Mouse (Mus musculus) erythroblast, adult 5-6 weeks (primary cell): ENCODE measurements around the gene Phldb2. TPM values are rescaled to one million over a fixed set of nuclear protein-coding genes. Genes with fewer than 3 reads are reported as not detected.

Source experiments
- ATAC-seq: replicated peaks from 2 replicates; pipeline ENCODE4 v1.8.0; 2016; ENCODE audit warnings: moderate number of reproducible peaks, mild to moderate bottlenecking, moderate TSS enrichment, inconsistent platforms; ENCODE audit not compliant: poor library complexity, low FRiP score, severe bottlenecking
- total RNA-seq, 2 experiments: library from RNA; stranded (forward) in 1 of 2; stranded (reverse) in 1 of 2; fragments of 150-400 nt in 1 of 2; fragments of 200-764, 138-1000 nt in 1 of 2; gene quantifications; 2 replicates each; pipeline versions ENCODE4 v1.2.3 to v1.2.4; 2015 to 2017; ENCODE audit warnings: low replicate concordance in 2 of 2

Gene Phldb2
- 1.3 TPM in 1 of 2 replicates, not detected in the other for total RNA-seq (2015; ENCODE audit: low replicate concordance)
- total RNA-seq (2017; ENCODE audit: low replicate concordance): 0.26 TPM in 1 of 2 replicates, not detected in the other

- no peak for ATAC-seq
These were observed at the start of gene Phldb2 for GRCm38 (mm10) chr16:45953394-45953793. Gene Phldb2, minus strand, starts transcription at chr16:45953598.

DNA sequence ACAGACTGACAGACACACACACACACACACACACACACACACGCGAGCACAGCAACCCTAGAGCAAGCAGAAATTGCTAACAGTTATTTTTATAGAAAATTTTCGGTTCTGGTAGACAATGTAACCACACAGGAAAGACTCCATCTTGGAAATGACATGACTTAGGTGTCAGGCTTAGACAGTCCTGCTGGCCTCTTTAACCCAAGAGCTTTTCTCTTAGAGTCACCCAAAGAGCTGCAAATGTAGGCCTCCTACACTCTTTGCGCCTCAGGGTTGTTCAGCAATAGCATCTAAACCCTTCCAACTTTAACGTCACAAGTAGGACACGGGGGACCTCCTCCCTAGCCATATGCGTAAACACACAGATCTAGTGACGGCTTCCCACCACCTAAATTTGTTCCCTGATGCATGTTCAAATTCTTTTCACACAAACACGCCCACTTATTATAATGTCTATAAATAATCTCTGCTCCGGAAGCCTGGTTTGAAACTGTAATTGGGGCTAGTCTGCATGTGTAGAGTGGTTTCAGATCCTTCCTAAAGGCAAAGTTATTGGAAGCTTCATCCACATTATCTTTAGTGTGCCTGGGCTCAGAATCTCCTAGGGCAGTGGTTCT, 48.3 kb upstream of the Phldb2 start:
- ATAC-seq: no peak

GRCm38 (mm10) chr16:46000976-46001375, 47.6 kb upstream of the Phldb2 start:
- ATAC-seq: no peak

DNA sequence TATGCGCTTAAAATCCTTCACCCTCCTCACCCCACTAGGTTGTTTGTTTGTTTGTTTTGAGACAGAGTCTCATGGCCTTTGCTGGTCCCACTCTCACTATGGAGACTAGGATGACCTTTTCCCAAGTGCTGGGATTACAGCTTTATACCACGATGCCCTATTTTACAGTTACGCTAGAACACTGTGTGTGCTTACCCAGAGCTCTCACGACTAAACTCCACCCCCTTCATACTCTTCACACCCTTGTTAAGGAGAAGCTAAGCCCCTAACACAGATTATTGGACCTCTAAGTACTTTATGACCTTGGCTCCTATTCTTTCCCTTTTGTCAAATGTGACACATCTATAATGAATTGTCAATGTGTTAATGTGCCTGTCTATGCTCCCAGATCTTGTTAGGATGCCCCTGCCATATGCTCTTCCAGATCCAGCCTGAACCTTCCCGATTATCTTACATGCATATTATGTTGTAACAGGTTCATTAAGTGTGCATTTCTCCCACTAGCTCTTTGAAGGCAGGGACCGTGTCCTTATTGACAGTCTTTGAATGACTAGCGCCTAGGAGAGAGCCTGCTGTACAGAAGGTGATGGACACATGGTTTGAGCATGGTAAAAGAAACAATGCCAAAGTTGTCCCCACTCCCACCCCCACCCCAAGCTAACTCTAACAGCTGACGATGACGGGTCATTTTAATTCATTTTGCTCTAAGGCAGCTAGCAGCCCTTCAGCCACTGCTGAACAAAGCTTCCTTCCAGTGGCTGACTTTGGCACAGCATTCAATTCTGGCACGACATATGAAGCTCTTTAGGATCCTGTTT, 46.2 kb upstream of the Phldb2 start:
- ATAC-seq: no peak

DNA sequence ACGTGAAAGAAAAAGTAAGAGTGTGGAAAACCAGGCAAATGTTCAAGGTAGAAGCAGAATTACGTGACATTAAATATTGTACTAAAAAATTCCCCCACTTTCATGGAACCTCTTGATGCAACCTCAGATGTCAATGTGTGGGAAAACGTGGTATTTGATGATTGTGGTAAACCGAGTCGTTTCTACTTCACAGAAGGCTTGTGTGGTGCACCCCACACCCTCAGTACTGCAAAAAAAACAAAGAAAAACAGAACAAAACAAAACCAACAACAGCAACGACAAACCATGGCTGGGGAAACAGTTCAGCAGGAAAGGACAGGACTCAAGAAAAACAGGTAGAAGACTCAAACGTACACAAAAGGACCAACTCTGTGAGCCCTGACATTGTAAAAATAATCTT, 44.8 kb upstream of the Phldb2 start:
- ATAC-seq: no peak

DNA sequence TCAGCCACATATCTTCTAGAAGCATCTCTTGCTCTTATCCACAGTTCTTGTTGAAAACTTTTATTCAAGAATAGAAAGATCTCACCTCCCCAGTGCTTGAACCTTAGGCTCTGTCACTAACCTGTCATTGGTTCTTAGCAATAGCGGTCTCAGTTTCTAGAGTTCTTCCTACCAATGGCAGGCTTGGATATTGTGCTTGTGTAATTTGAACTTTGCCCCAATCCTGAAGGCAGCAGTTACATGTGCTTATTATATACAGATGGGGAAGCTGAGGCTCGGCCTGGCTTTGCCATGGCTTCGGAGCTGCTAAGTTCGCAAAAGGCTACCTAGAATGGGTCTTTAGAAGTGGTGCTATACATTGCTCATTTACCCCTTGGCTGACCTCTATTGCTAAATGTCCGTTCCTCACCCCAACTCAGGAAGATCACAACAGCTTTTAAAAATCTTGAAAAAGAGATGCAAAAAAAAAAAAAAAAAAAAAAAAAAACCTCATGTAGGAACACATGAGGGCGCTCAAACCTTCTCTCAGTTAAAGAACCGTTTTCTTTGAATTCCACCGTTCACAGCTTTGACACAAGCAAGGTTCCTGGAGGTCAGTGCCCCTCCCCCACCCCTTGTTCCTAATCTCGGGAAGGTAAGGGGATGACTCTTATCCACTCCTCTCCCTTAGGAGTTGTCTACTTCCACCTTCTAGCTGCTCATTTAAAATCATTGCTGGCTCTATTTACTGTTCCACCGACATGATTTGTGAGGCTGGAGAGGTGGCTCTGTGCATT, 37.7 kb upstream of the Phldb2 start:
- no peak for ATAC-seq

- ATAC-seq: no peak
These were observed 32.8 kb upstream of the Phldb2 start for GRCm38 (mm10) chr16:45986236-45986635.

- no peak for ATAC-seq
These were observed 31.5 kb upstream of the Phldb2 start for GRCm38 (mm10) chr16:45984610-45985606.

DNA sequence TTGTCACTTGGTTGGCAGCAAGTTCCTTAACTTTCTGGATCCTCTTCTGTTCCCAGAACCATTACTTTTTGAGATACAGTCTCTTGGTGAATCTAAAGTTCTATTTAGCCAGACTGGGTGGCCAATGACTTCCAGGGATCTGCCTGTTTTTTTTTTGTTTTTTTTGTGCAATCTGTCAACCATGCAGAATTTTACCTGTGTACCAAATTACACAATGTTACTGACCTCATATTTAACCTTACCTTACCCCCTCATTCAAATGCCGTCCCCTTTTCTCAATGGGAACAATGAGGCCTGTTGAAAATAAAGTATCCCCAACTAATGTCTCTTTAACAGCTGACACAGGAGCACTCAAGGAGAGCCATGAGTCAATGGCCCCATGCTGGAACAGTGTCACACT, 22.9 kb upstream of the Phldb2 start:
- no peak for ATAC-seq

DNA sequence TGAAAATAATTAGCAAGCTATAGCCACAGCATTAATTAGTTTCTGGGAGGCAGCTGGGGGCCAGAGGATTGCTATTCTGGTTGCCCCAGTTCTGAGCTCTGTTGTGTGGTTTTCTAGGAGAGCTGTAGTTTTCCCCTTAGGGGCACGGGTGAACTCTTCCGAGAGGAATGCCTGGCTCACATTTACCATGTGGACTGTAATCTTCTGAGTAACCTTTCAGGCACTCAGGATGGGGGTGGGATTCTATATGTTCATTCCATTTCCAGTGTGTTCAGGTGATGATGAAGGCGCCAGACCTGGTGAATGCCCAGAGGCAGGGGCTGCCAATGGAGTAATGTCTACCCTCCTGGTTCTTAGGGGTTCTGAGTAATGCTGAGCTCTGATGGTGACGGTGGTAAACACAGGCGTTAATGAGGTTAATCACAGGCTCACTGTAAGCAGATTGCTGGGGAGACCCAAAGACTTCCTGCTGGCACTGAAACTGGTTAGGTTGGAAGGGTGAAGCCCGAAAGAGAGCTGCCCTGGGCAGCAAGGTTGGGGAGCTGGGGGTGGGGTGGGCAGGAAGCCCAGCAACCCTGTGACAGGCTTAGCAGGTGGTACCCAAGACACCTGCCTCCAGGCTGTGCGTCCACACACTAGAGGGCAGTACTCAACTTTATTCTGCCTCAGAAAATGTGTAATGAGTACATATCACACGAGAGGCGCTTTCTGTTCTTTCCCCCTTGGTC, 20.7 kb upstream of the Phldb2 start:
- no peak for ATAC-seq

GRCm38 (mm10) chr16:45970187-45970586, 16.8 kb upstream of the Phldb2 start:
- no peak for ATAC-seq

DNA sequence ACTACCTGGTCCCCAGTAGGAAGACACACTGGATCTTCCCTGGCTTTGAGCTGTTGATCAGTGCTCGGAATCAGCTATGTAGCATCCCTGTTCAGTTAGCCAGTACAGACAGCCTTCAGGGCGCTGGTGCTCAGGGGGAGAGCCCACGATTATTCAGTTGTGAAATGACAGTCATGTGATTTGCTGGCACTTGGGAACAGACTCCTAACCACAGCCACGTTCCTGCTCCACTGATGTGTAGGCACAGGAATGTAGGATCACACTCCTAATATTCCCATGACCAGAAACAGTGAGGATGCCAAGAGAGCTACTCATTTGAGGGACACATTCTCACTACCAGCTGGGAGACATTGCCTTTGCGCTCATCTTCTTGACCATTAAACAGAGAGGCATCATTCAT, 15.3 kb upstream of the Phldb2 start:
- no peak for ATAC-seq

- ATAC-seq: no peak
These were observed 14.1 kb upstream of the Phldb2 start for GRCm38 (mm10) chr16:45967471-45967870.

GRCm38 (mm10) chr16:45966604-45967003, 13.2 kb upstream of the Phldb2 start:
- no peak for ATAC-seq

DNA sequence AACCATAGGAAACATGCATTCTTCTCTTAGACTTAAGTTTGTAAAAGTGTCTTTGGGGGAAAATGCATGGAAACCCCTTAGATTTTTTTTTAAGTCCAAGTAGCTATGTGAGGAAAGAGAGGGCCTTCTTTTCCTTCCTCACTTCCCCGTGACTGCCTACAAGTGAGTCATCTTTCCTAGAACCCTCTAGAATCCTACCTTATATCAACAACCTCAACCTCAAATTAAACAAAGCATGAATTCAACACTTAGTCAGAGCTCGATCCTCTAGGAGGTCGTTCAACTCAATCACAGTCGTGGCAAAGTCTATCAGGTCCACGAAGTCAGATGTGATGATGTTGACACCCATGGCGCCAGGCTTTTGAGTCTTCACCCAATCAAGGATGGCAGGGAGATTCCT, 11.4 kb upstream of the Phldb2 start:
- no peak for ATAC-seq

GRCm38 (mm10) chr16:45963837-45964236, 10.4 kb upstream of the Phldb2 start:
- ATAC-seq: no peak

GRCm38 (mm10) chr16:45963088-45963487, 9.7 kb upstream of the Phldb2 start:
- no peak for ATAC-seq

DNA sequence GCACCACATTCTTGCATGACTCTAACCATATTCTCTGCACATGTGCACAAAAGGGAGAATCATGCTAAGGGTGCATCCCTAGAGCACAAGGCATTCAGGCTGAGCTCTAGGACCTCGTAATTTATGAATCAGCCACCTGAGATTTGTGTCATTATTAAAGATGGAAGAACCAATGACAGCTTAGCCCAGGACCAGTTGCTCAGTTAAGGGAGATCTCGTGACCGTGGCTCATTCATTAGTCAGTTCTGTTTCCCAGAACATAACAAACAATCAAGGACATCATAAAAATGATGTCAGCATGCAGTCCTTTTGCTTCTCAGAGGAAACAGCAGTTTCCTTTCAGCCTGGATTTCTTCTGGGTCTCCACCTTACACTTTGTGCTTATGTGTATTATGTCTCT, 7.6 kb upstream of the Phldb2 start:
- no peak for ATAC-seq
